Mouse (Mus musculus) liver, adult 10 weeks (tissue): ENCODE data around the gene Rpl31. TPM values are rescaled to one million over a fixed set of nuclear protein-coding genes. Genes with fewer than 3 reads are reported as not detected.

Source experiments
- polyA plus RNA-seq: library from polyadenylated mRNA; stranded (reverse); fragments of 350-450 nt; fragmentation: Illumina TruSeq; extraction: RNeasy Lipid Tissue Mini Kit (QIAGEN cat#74804); gene quantifications from one replicate; pipeline ENCODE4 v1.2.3, GENCODE M21; 2014; ENCODE audit warnings: low read depth, low replicate concordance

The Rpl31 gene
- 139 TPM for polyA plus RNA-seq

GRCm38 (mm10) chr1:39367601-39368266, at the start of gene Rpl31:
Gene Rpl31 (plus strand): TSS chr1:39367842.

Other genes with a start within 250 kb of the Rpl31 start
- gene Npas2, start 174.1 kb upstream of the Rpl31 start, polyA plus RNA-seq: 2.5 TPM
- gene Tbc1d8, start 110.9 kb downstream of the Rpl31 start, polyA plus RNA-seq: 12.5 TPM
- gene Cnot11, start 167.2 kb downstream of the Rpl31 start, polyA plus RNA-seq: 25.8 TPM
- gene Rnf149, start 209.6 kb downstream of the Rpl31 start, polyA plus RNA-seq: 83.7 TPM